Mouse (Mus musculus): ENCODE measurements at regions not wholly inside any gene's neighbourhood (a gene's known extent, or its start where the extent isn't known, plus 50 kb on each side); places are given as distances from the start of the nearest gene placed in this dataset.

DNA sequence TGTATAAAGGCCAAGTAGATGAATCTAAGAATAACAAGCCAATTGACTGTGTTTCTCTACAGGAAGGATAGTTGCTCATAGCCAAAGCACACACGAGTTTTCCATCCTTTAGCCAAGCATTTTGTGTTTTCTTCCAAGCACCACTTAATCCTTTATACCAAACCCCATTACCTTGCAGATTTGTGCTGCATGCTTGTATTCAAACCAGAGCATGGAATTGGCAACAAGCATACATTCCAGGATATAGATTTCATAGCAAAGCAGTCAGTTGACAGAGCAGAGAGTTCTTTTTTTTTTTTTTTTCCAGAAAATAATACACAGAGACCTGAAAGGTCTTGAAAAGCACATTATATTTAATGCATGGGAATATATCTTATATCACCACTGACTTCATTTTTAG, 169.9 kb downstream of the Pom121l12 start:
- no peak for DNase-seq (ENCODE audit: low spot score in 2 of 2)

DNA sequence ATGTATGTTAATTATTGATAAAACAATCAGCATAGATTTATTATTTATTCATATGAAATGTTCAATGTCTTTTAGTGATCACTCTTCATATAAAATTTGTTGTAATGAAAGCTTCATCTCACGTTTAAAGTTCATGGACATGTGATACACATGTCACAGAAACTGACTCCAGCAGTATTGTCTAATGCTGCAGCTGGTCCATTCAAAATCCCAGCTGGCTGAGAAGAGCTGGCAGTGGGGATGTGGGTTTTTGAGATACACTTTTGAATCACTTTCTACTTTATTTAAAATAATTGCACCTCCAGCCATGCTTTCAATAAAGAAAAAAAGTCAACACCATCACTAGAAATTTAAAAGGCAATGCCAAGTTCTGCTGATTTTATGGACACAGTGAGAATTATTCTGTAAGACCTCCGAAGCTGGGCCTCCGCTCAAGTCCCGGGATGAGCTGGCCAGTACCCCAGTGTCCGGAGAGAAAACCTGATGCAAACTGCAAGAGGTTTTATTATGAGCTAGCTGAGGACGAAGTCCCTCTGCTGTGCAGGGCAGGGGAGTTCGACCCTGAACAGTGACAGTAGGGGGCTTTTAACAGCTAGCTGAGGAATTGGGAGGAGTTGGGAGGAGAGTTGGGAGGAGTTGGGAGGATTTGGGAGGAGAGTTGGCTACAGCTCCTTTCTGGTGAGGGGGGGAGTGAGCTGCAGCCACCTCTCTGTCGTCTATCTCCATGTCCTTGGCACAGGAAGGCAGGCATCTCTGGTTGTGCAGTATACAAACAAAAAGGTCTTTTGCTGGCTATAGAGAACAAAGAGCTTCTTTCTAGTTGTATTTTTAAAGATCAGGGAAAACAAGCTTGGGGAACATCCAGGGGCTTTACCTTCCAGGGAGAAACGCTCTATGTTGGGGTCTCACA, 170.6 kb downstream of the Pom121l12 start:
- DNase-seq (ENCODE audit: low spot score in 2 of 2): peak in 1 of 2 experiments; percentile 1

DNA sequence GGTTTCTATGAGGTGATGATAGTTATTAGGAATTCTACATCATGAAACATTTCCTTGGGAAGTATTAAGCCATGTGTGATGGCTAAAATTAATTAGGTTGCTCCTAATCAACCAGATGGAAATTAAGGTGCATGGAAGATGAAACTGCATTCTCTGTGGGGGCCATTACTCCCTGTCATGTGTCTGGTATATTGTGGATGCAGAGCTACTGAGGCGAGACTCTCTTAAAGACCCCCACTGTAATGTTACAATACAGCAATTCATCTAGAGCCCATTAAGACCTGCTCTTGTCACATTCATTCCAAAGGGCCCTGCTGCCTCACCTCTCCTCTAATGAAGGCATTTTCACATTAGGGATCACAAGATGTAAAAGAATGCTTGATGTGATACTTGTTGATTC, 199.2 kb downstream of the Pom121l12 start:
- DNase-seq (ENCODE audit: low spot score in 2 of 2): no peak

GRCm38 (mm10) chr11:14799227-14799626, 200.2 kb downstream of the Pom121l12 start:
- no peak for DNase-seq (ENCODE audit: low spot score in 2 of 2)

DNA sequence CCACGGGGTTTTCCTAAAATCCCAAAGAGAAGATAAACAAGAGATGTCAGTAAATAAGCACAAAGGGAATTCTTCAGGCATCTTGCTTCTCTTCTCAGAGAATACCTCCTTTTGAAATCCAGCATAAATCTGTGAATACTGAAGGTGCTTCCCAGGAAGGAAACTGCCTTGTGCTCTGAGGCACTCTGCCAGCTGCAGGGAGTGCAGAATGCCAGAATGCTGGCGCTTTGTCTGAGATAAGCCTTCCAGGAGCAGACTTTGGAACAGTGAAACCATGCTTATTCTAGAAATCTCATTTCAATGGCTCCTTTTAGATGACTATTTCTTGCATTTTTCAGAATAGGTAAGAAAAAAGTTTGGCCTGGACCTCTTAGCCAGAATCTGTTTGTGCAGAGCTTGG, 219.9 kb downstream of the Pom121l12 start:
- DNase-seq (ENCODE audit: low spot score in 2 of 2): peak in 1 of 2 experiments; percentile 20

All from layer of hippocampus, adult 18-20 months (tissue).